Mouse (Mus musculus) bone marrow, adult 2 months (tissue): ENCODE data around the gene Nphp4.

Experiments used
- CTCF ChIP-seq: fragments of 200-500 bp; IDR thresholded peaks from 2 replicates; pipeline ENCODE4 v1.5.1; 2011; ENCODE audit warnings: low read length, control low read depth; ENCODE audit not compliant: control insufficient read depth, insufficient read depth
- POLR2A ChIP-seq: fragments of 200-500 bp; IDR thresholded peaks from 2 replicates; pipeline ENCODE4 v1.6.1; 2011; ENCODE audit warnings: low read depth, mild to moderate bottlenecking, control low read depth, low read length, borderline replicate concordance; ENCODE audit not compliant: control insufficient read depth

- TF ChIP-seq CTCF (no peak), POLR2A (no peak)
These were observed 132.7 kb downstream of the Nphp4 start for GRCm38 (mm10) chr4:152609196-152609595.
